Mouse (Mus musculus) E14TG2a.4 (cell line): ENCODE results near the gene Rab4a.

Experiments
- CTCF ChIP-seq: conservative IDR thresholded peaks from 2 replicates; pipeline ENCODE4 v1.5.1; 2014; ENCODE audit warnings: low read length
- NANOG ChIP-seq: IDR thresholded peaks from 2 replicates; pipeline ENCODE4 v1.6.1; 2014; ENCODE audit warnings: borderline replicate concordance, low read length, mixed read lengths

DNA sequence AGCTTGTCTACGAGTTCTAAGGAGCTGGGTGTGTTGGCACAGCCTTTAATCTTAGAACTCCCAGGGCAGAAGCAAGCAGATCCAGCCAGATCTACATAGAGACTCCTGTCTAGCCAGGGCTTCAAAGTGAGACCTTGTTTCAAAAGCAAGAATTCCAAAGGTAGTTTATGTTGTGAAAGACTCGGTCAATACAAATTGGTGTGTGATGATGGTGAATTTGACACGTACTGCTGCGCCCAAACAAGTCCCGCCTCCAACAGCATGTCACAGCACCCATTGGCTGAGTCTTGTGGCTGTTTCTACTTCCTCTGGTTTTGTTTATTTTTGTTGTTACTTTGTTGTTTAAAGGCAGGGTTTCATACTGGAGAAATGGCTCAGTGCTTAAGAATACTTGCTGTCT is 6.4 kb downstream of the Rab4a start:
- TF ChIP-seq CTCF (no peak), NANOG (no peak)
